19 mouse cellular contexts compared by ENCODE assay signal in genomic region chr1:177686982-177687381, GRCm38 (mm10). TPM values are rescaled to one million over a fixed set of nuclear protein-coding genes. Genes with fewer than 3 reads are reported as not detected.
A peak's percentile ranks its signal among the peaks of the same experiment; 100 is the strongest.
DNase-seq lines count a peak whose midpoint lies in the region; ATAC-seq lines count a peak whose summit lies in the region.
"Had no signal": no experiment of that assay in that cellular context is flagged by ENCODE, and none has a peak within 500 bp of the region (broad histone marks: within the 10 kb centered on the region; RNA-seq: fewer than 3 reads in every experiment).

No protein-coding gene starts in this region.

- peak; percentile 16 for DNase-seq in adrenal gland, postnatal 10 days
- DNase-seq in adrenal gland, postnatal 4 days (ENCODE audit: low spot score in 2 of 2) = no peak
- DNase-seq in layer of hippocampus, adult 11-12 months (ENCODE audit: low spot score) = peak; percentile 35
- no peak for DNase-seq in layer of hippocampus, postnatal 10 days (ENCODE audit: low spot score in 2 of 2)
- peak; percentile 62 for DNase-seq in cerebellum, adult 9-11 months
- DNase-seq in kidney, postnatal 36 days = peak; percentile 63 to 65
- DNase-seq in urinary bladder, adult 18-20 months (ENCODE audit: low spot score in 2 of 2) = no peak
- DNase-seq: gastrocnemius, postnatal 10 days; thymus, adult 18-20 months had no signal

- no peak for ATAC-seq in activated CD4-positive, CD25-positive, alpha-beta regulatory T cell, adult 4 months
- ATAC-seq: forebrain, embryonic 16.5 days had no signal

RNA-seq across cellular contexts. Expression of gene 1700016C15Rik, which starts 42.6 kb away (rescaled TPM):
- total RNA-seq in adrenal gland, postnatal 10 days (2021) = not detected
- total RNA-seq in adrenal gland, postnatal 4 days (2021) = not detected
- not detected for total RNA-seq in layer of hippocampus, postnatal 10 days (2021)
- under 1 TPM in 1 of 2 experiments, not detected in 1; 0.45 TPM for polyA plus RNA-seq in activated CD4-positive, CD25-positive, alpha-beta regulatory T cell, adult 4 months (2017; shearing (Covaris generic))
- total RNA-seq: left cerebral cortex, adult 18-20 months; neutrophil, adult 5-6 weeks had no signal
- polyA plus RNA-seq: erythroblast, embryonic 14.5 days; forebrain, embryonic 16.5 days; heart, embryonic 13.5 days; hindbrain, embryonic 10.5 days; intestine, embryonic 14.5 days; limb, embryonic 15.5 days; midbrain, embryonic 10.5 days had no signal

Comparison
In these comparisons a context has a peak if more than half of its experiments do, and no peak if none do; other contexts are left out.
1. DNase-seq: peak in adrenal gland, postnatal 10 days (single experiment), layer of hippocampus, adult 11-12 months (single experiment), cerebellum, adult 9-11 months (single experiment) and kidney, postnatal 36 days (2 of 2); none in adrenal gland, postnatal 4 days (0 of 2), layer of hippocampus, postnatal 10 days (0 of 2) and urinary bladder, adult 18-20 months (0 of 2).